Mouse (Mus musculus): ENCODE results near the gene Wnk4. TPM values are rescaled to one million over a fixed set of nuclear protein-coding genes. Genes with fewer than 3 reads are reported as not detected.

The Wnk4 gene
- polyA plus RNA-seq, 1 experiment from 2014 or later: 10.2 TPM

- Histone ChIP-seq H3K36me3 (0 out of 2 replicates have a peak, but pooled peaks cover 3% of the 10 kb centered on the region), H3K4me3 (no peak overlapping the region), H3K9ac (replicated peaks) (no peak overlapping the region), H3K4me2 (replicated peaks) (0 out of 2 replicates have a peak overlapping the region, but pooled peaks have one; percentile 98), H3K27me3 (peaks cover 74% of the 10 kb centered on the region), H3K9me3 (no peaks in the 10 kb centered on the region), H3K4me1 (peaks cover 53% of the 10 kb centered on the region), H3K27ac (replicated peaks) (no peak overlapping the region)
- ATAC-seq (ENCODE audit: low FRiP score, low read depth): no peak
- WGBS: 1% methylated on average over 32 of the region's 32 CpGs
Measured at GRCm38 (mm10) chr11:101263138-101263988, 3.0 kb downstream of the Wnk4 start.

- WGBS: 6% methylated on average over 3 of the region's 3 CpGs
- Histone ChIP-seq H3K27me3 (peaks cover 80% of the 10 kb centered on the region), H3K27ac (replicated peaks) (no peak overlapping the region), H3K9me3 (no peaks in the 10 kb centered on the region), H3K9ac (replicated peaks) (no peak overlapping the region), H3K4me2 (replicated peaks) (peak overlapping the region; percentile 14; the same call in 1 of the 2 replicates), H3K4me3 (no peak overlapping the region), H3K36me3 (0 out of 2 replicates have a peak, but pooled peaks cover 3% of the 10 kb centered on the region), H3K4me1 (peaks cover 53% of the 10 kb centered on the region)
- ATAC-seq (ENCODE audit: low FRiP score, low read depth): no peak
Measured at GRCm38 (mm10) chr11:101263989-101264280, 3.6 kb downstream of the Wnk4 start.

GRCm38 (mm10) chr11:101264954-101265471 lies 4.6 kb downstream of the Wnk4 start:
- no peak for ATAC-seq (ENCODE audit: low FRiP score, low read depth)
- peak overlapping the region; percentile 55 for H3K4me2 ChIP-seq (replicated peaks)
- H3K4me1 ChIP-seq: peaks cover 43% of the 10 kb centered on the region
- under 1% methylated on average over 31 of the region's 31 CpGs for WGBS
- H3K27ac ChIP-seq (replicated peaks): no peak overlapping the region
- peaks cover 85% of the 10 kb centered on the region for H3K27me3 ChIP-seq
- peak overlapping the region; percentile 47 for H3K9ac ChIP-seq (replicated peaks)
- H3K9me3 ChIP-seq: no peaks in the 10 kb centered on the region
- no peaks in the 10 kb centered on the region for H3K36me3 ChIP-seq
- H3K4me3 ChIP-seq: peak overlapping the region; percentile 35

GRCm38 (mm10) chr11:101265906-101266305 lies 5.5 kb downstream of the Wnk4 start:
- Histone ChIP-seq H3K36me3 (no peaks in the 10 kb centered on the region), H3K4me1 (peaks cover 34% of the 10 kb centered on the region), H3K27me3 (peaks cover 80% of the 10 kb centered on the region), H3K4me2 (replicated peaks) (peak overlapping the region; percentile 55; the same call in 1 of the 2 replicates), H3K9me3 (no peaks in the 10 kb centered on the region), H3K9ac (replicated peaks) (no peak overlapping the region), H3K4me3 (peak overlapping the region; percentile 35; the same call in 1 of the 2 replicates), H3K27ac (replicated peaks) (no peak overlapping the region)
- no peak for ATAC-seq (ENCODE audit: low FRiP score, low read depth)
- WGBS: 9% methylated on average over 6 of the region's 6 CpGs

- 35% methylated on average over 10 of the region's 10 CpGs for WGBS
- Histone ChIP-seq H3K9me3 (no peaks in the 10 kb centered on the region), H3K27me3 (peaks cover 53% of the 10 kb centered on the region), H3K9ac (replicated peaks) (no peak overlapping the region), H3K4me3 (no peak overlapping the region), H3K27ac (replicated peaks) (peak overlapping the region; percentile 22; the same call in 1 of the 2 replicates), H3K4me1 (peaks cover 9% of the 10 kb centered on the region), H3K4me2 (replicated peaks) (no peak overlapping the region), H3K36me3 (no peaks in the 10 kb centered on the region)
- ATAC-seq (ENCODE audit: low FRiP score, low read depth): no peak
Measured at GRCm38 (mm10) chr11:101269577-101270116, 9.3 kb downstream of the Wnk4 start.

- Histone ChIP-seq H3K4me3 (no peak overlapping the region), H3K27ac (replicated peaks) (no peak overlapping the region), H3K27me3 (peaks cover 45% of the 10 kb centered on the region), H3K36me3 (no peaks in the 10 kb centered on the region), H3K4me1 (peaks cover 14% of the 10 kb centered on the region), H3K4me2 (replicated peaks) (no peak overlapping the region), H3K9ac (replicated peaks) (no peak overlapping the region), H3K9me3 (no peaks in the 10 kb centered on the region)
- 92% methylated on average over 3 of the region's 3 CpGs for WGBS
- ATAC-seq (ENCODE audit: low FRiP score, low read depth): no peak
Measured at GRCm38 (mm10) chr11:101272446-101272845, 12.1 kb downstream of the Wnk4 start.

GRCm38 (mm10) chr11:101275309-101275708 lies 14.9 kb downstream of the Wnk4 start:
- Histone ChIP-seq H3K4me2 (replicated peaks) (no peak overlapping the region), H3K36me3 (no peaks in the 10 kb centered on the region), H3K27me3 (peaks cover 29% of the 10 kb centered on the region), H3K4me3 (no peak overlapping the region), H3K9me3 (no peaks in the 10 kb centered on the region), H3K9ac (replicated peaks) (no peak overlapping the region), H3K27ac (replicated peaks) (no peak overlapping the region), H3K4me1 (peaks cover 28% of the 10 kb centered on the region)
- WGBS: 85% methylated on average over 4 of the region's 4 CpGs
- no peak for ATAC-seq (ENCODE audit: low FRiP score, low read depth)

GRCm38 (mm10) chr11:101276319-101277070 lies 16.1 kb downstream of the Wnk4 start:
- Histone ChIP-seq H3K27me3 (peaks cover 23% of the 10 kb centered on the region), H3K4me2 (replicated peaks) (peak overlapping the region; percentile 34), H3K27ac (replicated peaks) (no peak overlapping the region), H3K9ac (replicated peaks) (peak overlapping the region; percentile 44), H3K4me1 (peaks cover 28% of the 10 kb centered on the region), H3K9me3 (no peaks in the 10 kb centered on the region), H3K36me3 (no peaks in the 10 kb centered on the region), H3K4me3 (no peak overlapping the region)
- 25% methylated on average over 27 of the region's 27 CpGs for WGBS
- no peak for ATAC-seq (ENCODE audit: low FRiP score, low read depth)

GRCm38 (mm10) chr11:101277381-101278222 lies 17.2 kb downstream of the Wnk4 start:
- no peak overlapping the region for H3K27ac ChIP-seq (replicated peaks)
- no peaks in the 10 kb centered on the region for H3K9me3 ChIP-seq
- no peaks in the 10 kb centered on the region for H3K36me3 ChIP-seq
- WGBS: 81% methylated on average over 12 of the region's 12 CpGs
- H3K4me2 ChIP-seq (replicated peaks): peak overlapping the region; percentile 88
- H3K9ac ChIP-seq (replicated peaks): peak overlapping the region; percentile 75
- H3K27me3 ChIP-seq: peaks cover 21% of the 10 kb centered on the region
- peaks cover 28% of the 10 kb centered on the region for H3K4me1 ChIP-seq
- ATAC-seq (ENCODE audit: low FRiP score, low read depth): no peak
- peak overlapping the region; percentile 73 for H3K4me3 ChIP-seq

GRCm38 (mm10) chr11:101278223-101279192 lies 18.1 kb downstream of the Wnk4 start, which contains the start of the genes Cntd1 and Coa3:
Cntd1 (plus strand) TSS chr11:101279012.
Coa3 (minus strand) TSS chr11:101279114.
- H3K4me2 ChIP-seq (replicated peaks): peak within 1 kb of the TSS; percentile 88
- H3K27ac ChIP-seq (replicated peaks): peak within 1 kb of the TSS; percentile 77
- no peaks in the 10 kb centered on the region for H3K9me3 ChIP-seq
- peak within 1 kb of the TSS; percentile 73 for H3K4me3 ChIP-seq
- H3K4me1 ChIP-seq: peaks cover 28% of the 10 kb centered on the region
- 11% methylated on average over 45 of the region's 45 CpGs for WGBS
- H3K27me3 ChIP-seq: peaks cover 21% of the 10 kb centered on the region
- H3K36me3 ChIP-seq: no peaks in the 10 kb centered on the region
- H3K9ac ChIP-seq (replicated peaks): peak within 1 kb of the TSS; percentile 75
- ATAC-seq (ENCODE audit: low FRiP score, low read depth): peak; percentile 94

Measured in midbrain, embryonic 12.5 days (tissue).